Mouse (Mus musculus) embryo, embryonic 11.5 days (tissue): ENCODE data around the gene Tsen34.

Experiments
- DNase-seq: peaks from one replicate; pipeline ENCODE4 v3.0.0-alpha.2; 2012; ENCODE audit warnings: low read depth, low spot score

Gene Tsen34

DNA sequence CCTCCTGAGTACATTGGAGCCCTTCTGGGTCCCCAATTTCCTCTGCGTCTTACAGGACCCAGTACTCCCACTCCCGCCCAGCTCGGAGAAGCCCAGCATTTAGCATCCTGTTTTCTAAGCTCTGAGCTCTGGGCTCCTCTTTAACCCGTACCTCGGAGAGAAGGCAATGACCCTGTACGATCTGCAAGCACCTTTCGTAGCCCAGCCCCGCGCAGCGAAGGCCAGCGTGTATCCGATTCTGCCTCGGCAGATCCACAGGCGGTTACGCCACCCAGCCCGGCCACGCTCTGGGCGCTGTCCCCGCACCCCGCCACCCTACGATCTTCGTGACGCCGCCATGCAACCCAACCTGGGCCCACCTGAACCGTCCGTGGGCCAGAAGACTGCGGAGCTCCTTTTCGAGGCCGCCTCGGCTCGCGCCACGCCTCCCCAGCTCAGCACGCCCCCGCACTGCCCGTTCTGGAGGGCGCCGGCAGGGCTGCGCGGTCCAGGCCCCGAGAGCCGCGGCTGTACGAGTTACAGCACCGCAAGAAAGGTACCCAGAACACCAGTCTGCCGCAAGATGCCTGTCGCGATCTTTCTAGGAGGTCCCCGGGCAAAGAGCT, at the start of gene Tsen34:
TSS of gene Tsen34 (plus strand) at position 482 of the 605 bp plus-strand sequence.
- no peak for DNase-seq

DNA sequence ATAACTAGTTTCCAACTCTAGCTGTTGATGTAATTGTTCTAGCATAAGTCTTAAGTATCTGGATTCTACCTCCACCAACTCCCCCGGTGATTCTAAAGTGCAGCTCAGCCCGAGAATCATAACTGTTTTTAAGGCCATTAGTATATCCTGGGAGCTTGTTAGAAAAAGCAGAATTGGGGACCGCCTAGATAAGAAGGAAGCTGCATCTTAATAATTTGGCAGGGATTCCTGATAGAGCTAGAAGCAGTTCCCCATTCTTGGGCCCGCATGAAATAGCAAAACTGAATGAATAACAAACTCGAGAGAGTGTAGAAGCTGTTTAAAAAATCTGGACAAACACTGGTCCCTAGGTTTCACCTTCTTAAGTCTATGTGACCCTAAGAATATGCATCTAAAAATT, 49.3 kb upstream of the Tsen34 start:
- DNase-seq, result no peak

DNA sequence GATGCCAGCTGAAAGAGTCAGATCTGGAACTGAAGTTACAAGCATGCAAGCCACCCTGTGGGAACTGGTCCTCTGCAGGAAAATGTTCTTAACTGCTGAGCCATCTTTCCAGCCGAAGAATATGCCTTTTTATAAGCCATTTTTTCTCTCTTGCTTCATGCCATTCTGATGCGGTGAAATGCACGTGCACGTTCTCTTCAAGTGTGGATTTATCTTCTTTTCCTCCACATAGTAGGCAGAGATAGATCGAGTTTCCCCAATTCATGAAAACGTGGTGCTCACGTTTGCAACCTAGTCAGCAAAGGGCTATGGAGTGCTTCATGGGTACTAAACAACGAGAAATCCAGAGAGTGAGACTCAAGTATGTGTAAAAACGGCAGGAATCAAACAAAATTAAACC, 48.8 kb upstream of the Tsen34 start:
- no peak for DNase-seq

DNA sequence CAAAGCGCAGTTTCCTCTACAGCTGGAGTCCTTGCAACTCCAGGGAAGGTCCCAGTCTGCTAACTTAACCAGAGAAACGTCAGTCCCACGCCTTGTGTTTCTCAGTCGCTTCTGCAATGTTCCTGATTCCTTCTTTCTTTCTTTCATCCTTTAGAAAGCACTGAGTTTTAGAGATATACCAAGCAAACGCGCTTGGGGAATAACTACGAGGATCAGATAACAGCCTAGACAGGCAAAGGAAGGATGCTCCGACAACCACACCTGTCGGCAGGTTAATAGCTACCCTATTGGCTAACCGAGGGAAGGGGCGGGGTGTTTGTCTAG, 48.4 kb upstream of the Tsen34 start:
- DNase-seq, result no peak

DNA sequence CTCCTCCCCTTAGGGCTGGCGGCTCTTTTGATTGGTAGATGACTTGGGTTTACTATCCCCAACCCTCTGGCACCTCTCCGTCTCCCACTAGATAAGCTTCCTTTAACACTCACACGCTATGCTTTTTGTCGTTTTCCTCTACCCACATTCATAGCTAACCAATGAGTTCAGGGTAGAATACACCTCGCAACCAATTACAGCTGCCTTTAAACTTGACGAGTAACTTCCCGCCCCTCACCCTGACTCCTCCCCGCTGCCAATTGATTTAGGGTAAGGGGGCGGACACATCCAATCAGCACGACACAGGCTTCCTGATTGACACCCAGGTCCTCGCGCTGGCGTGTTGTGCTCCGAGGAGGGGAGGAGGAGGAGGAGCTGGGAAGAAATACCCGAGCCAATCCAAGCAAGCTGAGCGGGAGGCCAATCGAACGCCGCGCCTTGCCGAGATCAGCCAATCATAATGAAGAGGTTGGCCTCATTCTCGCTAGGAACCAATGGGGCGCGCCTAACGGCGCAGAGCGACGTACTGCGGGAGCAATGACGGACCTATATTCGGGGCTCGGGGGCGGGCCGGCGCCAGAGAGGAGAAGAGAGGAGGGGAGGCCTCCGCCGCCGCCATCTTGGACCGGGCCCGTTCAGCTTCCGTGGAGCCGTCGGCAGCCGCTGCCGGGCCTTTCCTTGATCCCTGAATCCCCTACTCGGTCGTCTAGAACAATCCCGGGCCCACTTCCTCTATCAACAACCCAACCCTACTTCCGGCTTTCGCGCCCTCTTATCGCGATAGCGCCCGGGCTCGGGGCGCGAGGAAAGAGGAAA, 47.8 kb upstream of the Tsen34 start, which contains the start of gene Cnot3:
TSS of gene Cnot3 (plus strand) at position 597 of the 816 bp plus-strand sequence.
- peak; percentile 97 for DNase-seq

DNA sequence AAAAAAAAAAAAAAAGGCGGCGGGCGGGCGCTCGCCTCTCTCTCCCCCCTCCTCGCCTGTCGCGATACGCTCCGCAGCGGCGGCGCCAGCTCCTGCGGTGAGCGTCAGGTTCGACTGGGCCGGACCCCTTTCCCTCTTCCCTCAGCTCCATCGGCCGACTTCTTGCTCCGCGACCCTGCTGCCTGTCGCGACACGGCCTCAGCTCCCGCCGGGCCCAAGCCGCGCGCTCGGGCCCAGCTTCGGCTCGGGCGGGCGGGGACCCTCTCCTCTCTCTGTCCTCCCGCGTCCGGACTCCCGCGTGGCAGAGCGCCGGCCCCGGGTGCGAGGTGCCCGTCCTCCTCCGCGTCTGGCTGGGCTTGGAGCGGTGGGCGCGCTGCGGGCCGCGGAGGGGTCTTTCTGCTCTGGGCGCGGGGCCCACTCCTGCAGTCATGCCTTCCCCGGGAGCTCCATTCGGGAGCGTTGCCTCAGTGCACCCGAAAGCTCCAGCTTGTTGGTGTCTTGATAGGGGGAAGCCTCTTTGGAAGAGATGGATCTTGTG, 47.1 kb upstream of the Tsen34 start:
- no peak for DNase-seq

DNA sequence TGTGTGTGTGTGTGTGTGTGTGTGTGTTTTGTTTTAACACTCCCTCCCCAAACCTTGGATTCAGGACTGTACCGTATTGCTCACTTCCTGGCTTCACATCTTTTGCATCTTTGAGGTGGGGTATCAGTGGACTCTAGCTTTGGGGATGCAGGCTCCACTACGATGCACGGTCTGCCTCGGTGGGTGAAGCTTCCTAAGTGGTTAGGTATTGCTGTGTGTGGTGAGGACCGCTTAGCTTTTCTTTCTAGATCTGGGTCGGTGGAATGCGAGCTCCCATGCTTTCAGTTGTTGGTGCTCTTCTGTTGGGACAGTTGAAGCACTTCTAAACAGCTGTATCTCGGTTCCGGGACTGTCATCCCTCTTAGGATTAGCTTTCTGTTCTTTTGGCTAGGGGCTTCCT, 46.5 kb upstream of the Tsen34 start:
- no peak for DNase-seq

DNA sequence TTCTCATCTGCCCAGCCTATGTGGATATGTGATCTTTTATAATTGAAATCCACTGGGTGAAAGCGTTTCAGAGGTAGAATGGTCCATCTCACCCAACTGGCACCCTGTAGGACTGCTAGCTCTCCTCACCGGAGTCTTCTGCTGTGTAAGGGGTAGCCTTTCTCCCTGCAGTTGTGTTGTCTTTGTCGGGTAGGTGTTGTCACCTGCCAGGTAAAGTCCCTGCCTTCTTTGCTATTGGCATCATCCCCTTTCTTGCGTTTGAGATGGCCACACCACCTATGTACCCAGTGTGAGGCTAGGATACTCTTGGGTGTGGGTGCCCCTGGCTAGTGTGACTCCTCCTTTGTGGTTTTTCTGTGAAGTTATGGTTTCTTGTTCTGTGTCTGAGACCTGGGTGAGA, 46.0 kb upstream of the Tsen34 start:
- no peak for DNase-seq

DNA sequence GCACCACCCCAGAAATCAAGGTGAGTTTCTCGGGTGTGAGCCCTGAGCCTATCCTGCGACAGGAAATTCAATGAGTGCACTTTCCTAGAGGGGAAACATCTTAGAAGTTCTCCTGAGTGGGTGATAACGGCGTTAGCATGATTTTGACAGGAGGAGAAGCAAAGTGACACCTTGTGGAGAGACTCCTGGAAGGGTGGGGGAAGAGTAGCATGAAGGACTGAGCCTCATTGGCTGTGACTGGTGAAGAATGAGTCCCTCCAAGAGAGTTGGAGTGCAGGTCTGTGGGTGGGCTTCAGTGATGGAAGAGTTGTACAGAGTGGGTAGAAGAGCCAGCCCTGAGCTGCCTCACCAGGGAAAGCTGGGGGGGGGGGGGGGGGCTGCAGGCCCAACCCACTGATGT, 35.7 kb upstream of the Tsen34 start:
- DNase-seq, result no peak

DNA sequence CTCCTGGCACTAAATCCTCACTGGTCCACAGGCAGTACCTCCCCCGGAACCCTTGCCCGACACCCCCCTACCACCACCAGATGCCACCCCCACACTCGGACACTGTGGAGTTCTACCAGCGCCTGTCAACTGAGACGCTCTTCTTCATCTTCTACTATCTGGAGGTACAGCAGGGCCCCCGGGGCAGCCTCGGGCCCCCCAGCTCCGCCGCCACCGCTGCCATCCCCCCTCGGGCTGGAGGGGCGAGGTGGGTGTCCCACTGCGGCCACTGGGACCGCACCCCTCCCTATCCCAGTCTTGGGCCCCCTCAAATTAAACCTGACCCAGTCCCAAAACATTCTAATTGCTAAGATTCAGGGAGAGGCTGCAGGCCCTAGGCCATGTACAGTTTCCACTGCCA, 34.1 kb upstream of the Tsen34 start:
- DNase-seq, result no peak

DNA sequence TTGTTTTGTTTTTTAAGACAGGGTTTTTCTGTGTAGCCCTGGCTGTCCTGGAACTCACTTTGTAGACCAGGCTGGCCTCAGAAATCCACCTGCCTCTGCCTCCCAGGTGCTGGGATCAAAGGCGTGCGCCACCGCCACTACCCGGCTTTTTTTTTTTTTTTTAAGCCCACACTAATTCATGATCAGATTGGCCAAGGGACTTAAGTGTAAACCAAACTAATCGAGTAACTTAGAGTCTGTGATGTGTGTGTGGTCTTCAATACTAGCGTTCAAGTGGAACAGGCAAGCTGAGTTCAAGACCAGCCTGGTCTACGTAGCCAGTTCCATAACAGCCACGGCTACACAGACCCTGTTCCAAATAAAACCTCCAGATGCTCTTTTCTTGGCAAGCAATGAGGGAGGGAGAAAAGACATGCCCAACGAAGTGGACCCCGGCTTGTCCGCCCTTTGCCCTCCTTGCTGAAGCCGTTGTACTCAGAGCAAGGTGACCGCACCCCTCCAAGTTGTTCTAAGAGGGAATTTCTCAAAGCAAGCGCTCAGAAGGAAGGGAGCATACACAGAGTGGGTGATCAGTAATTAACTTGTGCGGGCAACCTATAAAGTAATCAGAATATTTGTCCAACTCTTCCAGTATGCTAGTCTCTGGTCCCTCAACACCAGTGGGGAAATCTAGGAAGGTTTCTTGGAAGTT, 28.0 kb upstream of the Tsen34 start:
- no peak for DNase-seq

DNA sequence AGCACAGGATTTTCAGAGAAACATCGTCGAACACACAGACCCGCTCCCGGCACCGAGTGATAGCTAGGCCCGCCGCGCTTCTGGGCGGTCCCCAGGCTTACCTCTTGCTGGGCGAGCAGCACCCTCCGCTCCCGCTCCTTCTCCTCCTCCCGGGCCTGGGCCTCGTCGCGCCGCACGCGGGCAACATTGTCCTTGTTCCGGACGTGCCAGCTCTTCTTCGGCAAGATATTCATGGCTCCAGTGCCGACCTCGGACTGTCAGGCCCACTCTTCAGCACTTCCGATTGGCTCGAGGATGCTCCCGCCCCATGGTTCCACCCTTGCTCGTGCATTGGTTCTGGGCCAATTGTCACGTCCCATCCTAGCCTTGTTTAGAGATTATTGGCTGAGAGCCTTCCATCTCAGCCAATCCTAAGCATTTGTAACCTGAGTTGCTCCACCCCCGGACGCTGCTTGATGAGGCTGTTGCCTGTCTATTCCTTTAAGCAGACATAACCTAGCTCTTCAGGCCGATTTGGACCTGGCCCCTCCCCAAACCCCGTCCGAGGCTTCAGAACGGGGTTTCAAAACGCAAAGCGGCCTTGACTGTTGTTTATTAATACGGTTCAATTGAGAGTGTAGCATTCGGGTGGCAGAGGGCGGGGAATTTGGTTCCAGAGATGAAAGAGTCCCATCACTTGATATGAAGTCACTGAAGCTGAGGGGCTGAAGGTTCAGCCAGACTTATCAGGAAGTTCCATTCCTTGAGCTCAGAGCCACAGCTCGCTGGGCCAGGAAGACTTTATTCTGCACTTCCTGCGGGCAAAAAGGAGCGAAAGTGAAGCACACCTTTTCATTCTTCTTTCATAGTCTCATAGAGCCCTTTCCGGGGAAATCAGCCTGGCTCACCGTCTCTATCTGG, 27.2 kb upstream of the Tsen34 start, which contains the start of gene Leng1:
TSS of gene Leng1 (minus strand) at position 626 of the 900 bp plus-strand sequence.
- peak; percentile 91 for DNase-seq

DNA sequence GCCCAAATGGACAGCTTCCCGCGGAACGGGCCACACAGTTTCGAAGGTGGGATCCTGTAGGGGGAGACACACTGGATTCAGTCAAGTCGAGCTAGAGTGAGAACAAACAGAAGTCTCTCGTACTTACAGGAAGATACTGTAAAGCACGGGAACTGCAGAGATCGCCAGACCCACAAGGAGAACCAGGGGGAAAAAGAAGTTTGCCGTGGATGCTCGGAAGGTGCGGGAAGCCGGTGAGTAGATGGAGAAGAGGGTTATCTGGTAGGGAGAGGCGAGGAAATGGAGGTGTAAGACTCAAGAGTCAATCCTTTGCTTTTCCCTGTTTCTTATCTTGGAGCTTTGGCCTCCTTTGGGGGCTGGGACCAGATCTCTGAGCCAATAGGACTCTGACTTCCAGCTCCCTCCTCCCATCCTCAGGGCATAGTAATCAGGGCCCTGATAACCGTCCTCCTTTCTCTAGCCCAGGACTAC, 25.7 kb upstream of the Tsen34 start:
- no peak for DNase-seq

DNA sequence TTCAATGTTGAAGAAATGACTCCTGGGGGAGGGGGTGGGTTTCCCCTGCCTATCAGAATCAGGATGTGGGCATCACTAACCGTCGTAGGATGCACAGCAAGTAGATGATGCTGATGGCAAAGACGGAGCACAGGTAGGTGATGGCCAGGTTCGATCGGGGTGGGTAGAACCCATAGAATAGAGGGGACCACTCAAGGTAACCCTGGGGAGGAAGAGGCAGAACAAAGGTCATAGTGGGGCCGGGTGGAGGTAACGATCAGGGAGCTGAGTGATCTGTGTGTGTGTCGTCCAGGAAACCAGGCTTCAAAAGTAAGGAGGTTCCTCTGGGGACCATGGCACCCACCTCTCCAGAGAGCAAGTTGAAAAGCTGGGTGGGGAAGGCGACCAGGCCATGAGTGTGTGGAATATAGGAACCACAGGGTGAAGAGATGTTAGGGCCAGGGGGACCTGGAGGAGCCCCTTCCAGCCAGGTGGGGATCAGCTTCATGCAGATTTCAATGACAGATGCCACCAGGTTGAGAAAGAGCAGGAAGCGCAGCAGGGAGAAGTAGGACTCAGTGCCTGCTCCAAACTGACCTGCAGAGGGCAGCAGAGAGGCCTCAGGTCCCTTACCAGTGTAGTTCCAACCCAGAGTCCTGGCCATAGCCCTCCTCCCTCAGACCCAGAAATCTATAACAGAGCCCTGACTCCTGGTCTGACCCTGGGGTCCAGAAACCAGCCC, 18.0 kb upstream of the Tsen34 start:
- peak; percentile 74 for DNase-seq

DNA sequence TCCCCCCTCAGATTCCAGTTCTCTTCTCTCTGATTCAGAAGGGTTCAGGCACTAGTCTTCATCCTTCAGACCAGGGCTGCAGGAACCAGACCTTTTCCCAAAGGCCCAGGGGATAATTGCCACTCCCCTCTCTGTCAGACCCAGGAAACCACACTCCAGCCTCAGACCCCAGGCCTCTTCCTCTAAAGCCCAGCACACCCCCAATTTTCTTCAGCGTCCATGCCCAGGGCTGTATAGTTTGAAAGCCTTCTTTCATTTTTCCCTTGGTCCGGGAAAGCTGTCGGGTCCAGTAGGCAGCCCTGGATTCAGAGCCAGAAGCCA, 17.5 kb upstream of the Tsen34 start:
- DNase-seq, result no peak

DNA sequence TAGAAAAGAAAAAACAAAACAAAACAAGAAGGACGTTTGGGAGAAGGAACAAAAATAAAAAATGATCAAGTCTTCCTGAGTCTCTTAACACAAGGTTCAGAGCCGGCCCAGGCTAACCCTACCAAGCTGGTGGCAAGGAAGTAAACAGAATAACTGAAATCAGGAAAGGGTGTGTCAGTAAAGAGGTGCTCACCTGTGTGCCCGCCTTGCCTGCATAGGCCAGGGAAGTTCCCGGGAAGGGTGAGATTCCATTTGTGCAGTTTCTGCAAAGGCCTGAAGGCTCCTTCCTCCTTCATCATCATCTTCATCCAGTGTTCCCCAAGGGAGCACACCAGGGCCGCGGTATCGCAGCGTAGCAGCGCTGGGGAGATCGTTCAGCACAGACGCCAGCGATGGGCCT, 16.3 kb upstream of the Tsen34 start:
- DNase-seq, result no peak

DNA sequence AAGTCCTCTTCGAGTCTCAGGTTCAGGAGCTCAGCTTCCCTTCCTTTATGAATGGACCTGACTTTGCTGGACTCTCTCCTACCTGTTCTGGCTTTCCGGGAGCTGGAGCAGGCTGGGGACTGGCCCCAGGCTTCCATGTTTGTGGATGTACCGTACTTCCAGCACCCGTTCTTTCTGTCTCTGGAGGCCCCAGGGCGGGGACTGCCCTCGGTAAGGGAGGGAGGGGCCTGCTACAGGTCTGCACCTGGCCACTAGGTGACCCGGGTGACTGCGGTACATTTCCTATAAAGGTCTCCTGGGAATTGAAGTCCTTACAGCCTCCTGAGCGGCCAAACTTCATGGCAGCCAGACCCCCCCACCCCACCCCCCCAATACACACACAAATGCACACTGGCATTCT, 15.3 kb upstream of the Tsen34 start, which contains the start of gene Tmc4:
TSS of gene Tmc4 (minus strand) at position 212 of the 400 bp plus-strand sequence.
- no peak for DNase-seq

DNA sequence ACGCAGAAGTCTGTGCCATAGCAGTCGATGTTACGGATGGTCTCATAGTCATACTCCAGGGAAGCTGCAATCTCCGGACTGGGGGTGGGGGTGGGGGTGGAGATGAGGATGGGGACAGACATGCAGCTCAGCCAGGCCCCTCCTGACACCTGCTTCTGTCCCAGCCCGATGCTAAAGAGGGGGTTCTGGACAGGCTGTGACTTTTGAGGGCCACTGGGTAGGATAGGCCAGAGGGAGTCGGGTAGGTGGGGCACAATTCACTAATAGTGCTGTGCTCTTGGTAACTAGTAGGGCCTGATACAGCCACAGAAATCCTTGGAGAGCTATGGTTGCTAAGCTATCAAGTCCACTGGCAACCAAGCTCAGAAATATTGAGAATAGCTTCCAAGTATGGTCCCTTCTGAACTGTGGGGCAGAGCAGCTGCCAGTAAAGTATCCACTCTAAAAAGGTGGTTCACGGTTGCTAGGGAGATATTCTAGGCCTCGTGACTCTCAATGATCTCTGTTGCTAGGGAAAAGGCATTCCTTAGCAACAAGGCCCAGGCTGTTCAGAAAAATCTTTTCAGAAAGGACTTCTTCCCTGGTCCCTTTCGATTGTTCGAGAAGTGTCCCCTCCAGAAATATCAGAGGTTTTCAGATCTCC, 8.6 kb upstream of the Tsen34 start:
- no peak for DNase-seq

DNA sequence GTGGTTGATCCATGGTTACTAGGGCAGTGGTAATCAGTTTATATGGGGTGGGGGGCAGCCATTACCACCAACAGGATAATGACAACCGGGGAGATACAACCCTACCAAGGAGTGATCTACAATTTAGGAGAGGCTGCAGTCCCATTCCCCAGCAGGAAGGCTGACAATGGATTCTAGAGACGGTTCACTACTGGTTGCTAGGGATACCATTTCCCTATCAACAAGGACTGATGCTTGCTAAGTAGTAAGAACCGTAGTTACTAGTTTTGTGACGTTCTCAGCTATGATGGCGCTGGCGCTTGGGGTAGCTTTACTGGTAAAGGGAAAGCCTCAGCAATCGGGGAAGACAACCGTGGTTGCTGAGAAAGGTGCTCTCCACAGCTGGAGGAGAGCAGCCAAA, 8.0 kb upstream of the Tsen34 start:
- no peak for DNase-seq
